Mouse (Mus musculus) adrenal gland, postnatal 10 days (tissue): ENCODE measurements at regions not wholly inside any gene's neighbourhood (a gene's known extent, or its start where the extent isn't known, plus 50 kb on each side); places are given as distances from the start of the nearest gene placed in this dataset.
A peak's percentile ranks its signal among the peaks of the same experiment; 100 is the strongest.

Experiments used
- DNase-seq: peaks from one replicate; pipeline ENCODE4 v3.0.0; 2021; ENCODE audit warnings: mixed read lengths

- peak; percentile 41 for DNase-seq
These were observed 76.0 kb upstream of the Frmd4a start for GRCm38 (mm10) chr2:3941496-3941895.

DNA sequence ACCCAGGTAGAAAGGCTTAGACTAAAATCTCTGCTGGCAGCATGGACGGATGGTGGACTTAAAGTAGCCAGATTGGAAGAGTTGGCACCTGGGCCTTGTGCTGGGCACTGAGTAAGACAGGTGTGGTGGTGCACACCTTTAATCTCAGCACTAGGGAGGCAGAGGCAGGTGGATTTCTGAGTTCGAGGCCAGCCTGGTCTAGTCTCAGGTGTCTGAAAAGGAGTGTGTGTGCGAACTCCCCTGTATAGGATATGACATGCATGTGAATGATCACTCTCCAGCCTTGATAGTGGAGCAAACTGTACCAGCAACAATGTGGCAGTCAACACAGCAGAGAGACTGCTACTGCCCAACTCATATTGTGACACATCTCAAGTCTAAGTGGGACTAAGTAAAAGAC lies 70.1 kb upstream of the Frmd4a start:
- no peak for DNase-seq

GRCm38 (mm10) chr2:3948331-3948730 lies 69.2 kb upstream of the Frmd4a start:
- no peak for DNase-seq

DNA sequence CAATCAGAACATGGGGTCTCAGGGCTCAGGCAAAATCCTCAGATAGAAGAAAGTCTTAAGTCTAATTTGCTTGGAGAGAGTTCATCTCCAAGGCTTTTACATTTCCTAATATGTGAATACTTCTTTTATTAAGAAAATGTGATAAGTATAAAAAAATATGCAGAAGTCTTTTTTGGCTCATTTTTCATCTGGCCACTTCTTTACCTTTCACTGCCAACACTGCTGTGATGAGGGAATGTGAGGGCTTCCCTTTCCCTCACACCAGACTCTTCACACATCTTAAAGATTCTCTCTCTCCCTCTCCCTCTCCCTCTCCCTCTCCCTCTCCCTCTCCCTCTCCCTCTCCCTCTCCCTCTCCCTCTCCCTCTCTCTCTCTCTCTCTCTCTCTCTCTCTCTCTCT lies 60.0 kb upstream of the Frmd4a start:
- no peak for DNase-seq

DNA sequence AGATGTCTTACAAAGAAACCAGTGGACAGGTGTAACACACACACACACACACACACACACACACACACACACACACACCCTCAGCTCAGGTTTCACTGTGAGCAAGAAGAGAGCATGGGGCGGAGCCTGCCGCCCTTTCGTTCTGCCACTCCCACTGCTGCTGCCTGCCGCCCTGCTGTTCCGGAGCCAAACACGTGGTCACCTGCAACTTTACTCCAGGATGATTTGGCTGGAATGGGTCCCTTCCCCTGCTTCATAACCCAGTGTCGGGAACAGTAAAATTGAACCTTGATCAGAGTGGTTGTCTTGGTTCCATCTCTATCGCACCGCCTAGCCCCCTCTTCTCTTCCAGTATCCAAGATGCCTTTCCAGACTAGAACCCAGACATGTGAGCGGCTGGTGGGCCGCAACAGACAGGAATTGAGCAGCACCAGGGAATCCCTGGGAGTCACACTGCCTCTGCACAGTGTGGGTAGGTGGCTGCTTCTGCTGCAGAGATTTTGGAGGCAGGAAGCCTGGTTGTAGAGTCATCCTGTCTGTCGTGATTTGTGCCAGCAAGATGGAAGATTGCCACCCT lies 59.4 kb upstream of the Frmd4a start:
- peak; percentile 61 for DNase-seq

DNA sequence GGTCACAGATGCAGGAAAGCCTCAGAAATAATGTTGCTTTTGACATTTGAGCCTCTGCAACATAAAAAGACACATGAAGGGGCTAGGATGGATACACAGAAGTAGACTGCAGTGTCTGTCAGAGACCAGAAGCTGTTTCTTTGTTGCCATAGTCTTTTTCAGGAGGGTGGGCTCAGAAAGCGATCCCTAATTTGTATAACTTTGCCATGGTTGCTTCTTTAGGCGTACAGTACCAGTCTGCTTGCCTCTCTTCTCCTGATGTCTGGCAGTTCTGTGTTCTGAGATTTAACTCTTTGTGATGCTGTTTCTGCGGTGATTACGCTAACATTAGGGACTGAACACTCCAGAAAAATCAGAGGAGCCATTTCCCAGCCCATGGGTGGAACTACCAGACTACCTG lies 58.8 kb upstream of the Frmd4a start:
- DNase-seq, result no peak

DNA sequence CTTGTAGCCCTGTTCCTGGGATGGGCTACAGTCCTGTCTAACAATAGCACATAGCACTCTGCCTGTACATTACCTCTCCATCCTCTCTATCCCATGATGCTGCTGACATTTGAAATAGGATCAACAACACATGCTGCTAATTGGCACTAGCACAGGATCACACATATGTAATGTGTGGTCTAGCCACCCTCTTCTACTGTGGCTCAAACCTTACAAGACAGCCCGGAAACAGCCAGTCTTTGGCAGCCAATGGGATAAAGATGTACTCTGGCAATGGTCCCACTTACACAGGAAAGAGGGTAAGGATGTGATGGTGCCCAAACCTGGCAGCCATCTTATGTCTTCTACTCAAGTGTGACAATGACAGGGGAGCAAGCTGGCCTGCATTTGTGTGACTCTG lies 58.3 kb upstream of the Frmd4a start:
- no peak for DNase-seq

DNA sequence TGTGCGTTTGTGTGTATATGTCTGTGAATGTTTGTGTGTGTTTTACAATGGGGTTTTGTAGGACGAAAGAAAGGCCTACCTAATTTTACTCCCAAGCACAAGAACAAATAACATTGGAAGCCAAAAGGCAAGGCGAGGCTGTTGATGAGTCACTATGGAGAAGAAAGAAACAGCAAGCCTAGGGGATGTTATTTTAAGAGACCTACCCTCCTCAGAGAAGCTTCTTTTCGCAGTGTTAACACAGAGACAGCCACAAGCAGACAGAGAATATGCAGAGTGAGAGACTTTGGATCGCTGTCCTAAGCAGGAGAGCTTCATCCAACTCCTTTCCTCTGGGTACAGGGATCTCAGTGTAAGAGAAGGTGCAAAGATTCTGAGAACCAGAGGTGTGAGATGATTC lies 57.3 kb upstream of the Frmd4a start:
- DNase-seq, result no peak

DNA sequence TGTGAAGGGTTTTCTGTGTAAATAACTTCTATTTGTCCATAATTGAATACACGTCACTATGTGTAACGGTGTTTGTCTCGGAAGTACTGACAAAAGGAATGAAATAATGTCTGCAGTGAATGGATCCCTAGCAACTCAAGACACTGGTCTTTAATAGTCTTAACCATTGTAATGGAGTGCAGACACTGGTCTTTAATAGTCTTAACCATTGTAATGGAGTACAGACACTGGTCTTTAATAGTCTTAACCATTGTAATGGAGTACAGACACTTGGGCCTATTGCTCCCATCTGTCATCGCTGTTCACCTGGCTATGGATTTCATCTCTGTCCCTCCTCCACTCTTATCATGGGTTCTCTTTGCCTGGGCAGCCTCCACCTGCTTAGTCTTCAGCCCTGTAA lies 53.2 kb upstream of the Frmd4a start:
- DNase-seq, result no peak
